Mouse (Mus musculus): ENCODE measurements at regions not wholly inside any gene's neighbourhood (a gene's known extent, or its start where the extent isn't known, plus 50 kb on each side); places are given as distances from the start of the nearest gene placed in this dataset.

GRCm38 (mm10) chrX:11905231-11905630 is 254.9 kb downstream of the Bcor start:
- H3K4me1 ChIP-seq: no peaks in the 10 kb centered on the region
- WGBS: 66% methylated on average over 5 of the region's 5 CpGs
- no peak overlapping the region for H3K4me2 ChIP-seq (replicated peaks)
- H3K27ac ChIP-seq (replicated peaks): no peak overlapping the region
- no peak for ATAC-seq (ENCODE audit: low FRiP score, low read depth)
- H3K27me3 ChIP-seq: peaks cover 28% of the 10 kb centered on the region
- H3K36me3 ChIP-seq: no peaks in the 10 kb centered on the region
- H3K4me3 ChIP-seq: no peak overlapping the region
- H3K9ac ChIP-seq (replicated peaks): no peak overlapping the region
- no peaks in the 10 kb centered on the region for H3K9me3 ChIP-seq

DNA sequence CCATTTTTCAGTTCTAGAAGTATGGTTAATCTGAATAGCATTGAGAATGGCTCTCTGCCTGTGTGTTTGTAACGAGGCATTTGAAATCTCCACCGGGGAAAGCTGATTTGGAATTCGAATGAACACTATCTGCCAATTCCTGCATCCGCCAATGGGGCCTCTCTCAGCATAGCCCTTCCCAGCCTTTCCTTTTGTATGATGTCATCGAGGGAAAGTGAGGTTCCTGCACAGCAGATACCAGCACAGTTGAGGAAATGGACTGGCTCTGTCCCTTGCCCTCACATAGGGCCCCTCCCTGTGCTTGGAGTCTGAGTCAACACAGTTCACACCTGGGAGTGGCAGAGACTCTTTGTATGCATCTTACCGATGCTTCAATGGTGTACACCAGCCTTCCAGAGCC is 253.0 kb downstream of the Bcor start:
- Histone ChIP-seq H3K27me3 (peaks cover 18% of the 10 kb centered on the region), H3K27ac (replicated peaks) (no peak overlapping the region), H3K36me3 (no peaks in the 10 kb centered on the region), H3K9me3 (no peaks in the 10 kb centered on the region), H3K4me3 (no peak overlapping the region), H3K4me2 (replicated peaks) (no peak overlapping the region), H3K4me1 (no peaks in the 10 kb centered on the region), H3K9ac (replicated peaks) (no peak overlapping the region)
- WGBS: 61% methylated on average over 6 of the region's 6 CpGs
- no peak for ATAC-seq (ENCODE audit: low FRiP score, low read depth)

- ATAC-seq (ENCODE audit: low FRiP score, low read depth): no peak
- Histone ChIP-seq H3K36me3 (no peaks in the 10 kb centered on the region), H3K9me3 (no peaks in the 10 kb centered on the region), H3K4me1 (no peaks in the 10 kb centered on the region), H3K9ac (replicated peaks) (no peak overlapping the region), H3K4me3 (no peak overlapping the region), H3K27me3 (peaks cover 21% of the 10 kb centered on the region), H3K27ac (replicated peaks) (no peak overlapping the region), H3K4me2 (replicated peaks) (no peak overlapping the region)
- WGBS: 60% methylated on average over 10 of the region's 10 CpGs
These were observed 244.2 kb downstream of the Bcor start for GRCm38 (mm10) chrX:11915984-11916383.

DNA sequence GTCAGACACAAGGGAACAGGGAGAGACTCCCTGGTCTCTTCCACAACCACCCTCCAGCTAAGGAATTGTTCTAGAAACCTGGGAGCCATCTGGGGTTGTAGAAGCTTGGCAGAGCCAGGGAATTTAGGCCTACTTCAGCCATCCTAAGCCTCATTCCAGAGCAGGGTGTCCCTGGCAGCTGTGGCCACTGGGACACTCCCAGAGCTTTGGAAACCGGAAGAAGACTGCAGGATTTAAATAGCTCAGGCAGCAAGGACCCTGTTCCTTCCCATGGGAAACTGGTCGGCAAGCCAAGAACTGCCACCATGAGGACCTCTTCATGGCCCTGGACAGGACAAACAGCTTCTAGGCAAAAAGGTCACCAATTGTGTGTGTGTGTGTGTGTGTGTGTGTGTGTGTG is 239.9 kb downstream of the Bcor start:
- H3K9ac ChIP-seq (replicated peaks): no peak overlapping the region
- no peak overlapping the region for H3K4me3 ChIP-seq
- H3K4me1 ChIP-seq: no peaks in the 10 kb centered on the region
- no peak for ATAC-seq (ENCODE audit: low FRiP score, low read depth)
- H3K27ac ChIP-seq (replicated peaks): no peak overlapping the region
- H3K9me3 ChIP-seq: no peaks in the 10 kb centered on the region
- H3K36me3 ChIP-seq: no peaks in the 10 kb centered on the region
- 70% methylated on average over 2 of the region's 2 CpGs for WGBS
- H3K4me2 ChIP-seq (replicated peaks): no peak overlapping the region
- H3K27me3 ChIP-seq: peaks cover 30% of the 10 kb centered on the region

- Histone ChIP-seq H3K9ac (replicated peaks) (no peak overlapping the region), H3K4me2 (replicated peaks) (no peak overlapping the region), H3K4me3 (no peak overlapping the region), H3K9me3 (no peaks in the 10 kb centered on the region), H3K27ac (replicated peaks) (no peak overlapping the region), H3K4me1 (no peaks in the 10 kb centered on the region), H3K27me3 (peaks cover 21% of the 10 kb centered on the region; the same call in 1 of the 2 replicates), H3K36me3 (no peaks in the 10 kb centered on the region)
- ATAC-seq (ENCODE audit: low FRiP score, low read depth): no peak
- 87% methylated on average over 3 of the region's 3 CpGs for WGBS
These were observed 235.4 kb downstream of the Bcor start for GRCm38 (mm10) chrX:11924639-11925302.

- ATAC-seq (ENCODE audit: low FRiP score, low read depth): no peak
- peaks cover 26% of the 10 kb centered on the region; the same call in 1 of the 2 replicates for H3K27me3 ChIP-seq
- no peak overlapping the region for H3K27ac ChIP-seq (replicated peaks)
- no peak overlapping the region for H3K4me3 ChIP-seq
- no peak overlapping the region for H3K4me2 ChIP-seq (replicated peaks)
- H3K4me1 ChIP-seq: no peaks in the 10 kb centered on the region
- H3K9ac ChIP-seq (replicated peaks): no peak overlapping the region
- H3K36me3 ChIP-seq: no peaks in the 10 kb centered on the region
- 32% methylated on average over 10 of the region's 10 CpGs for WGBS
- no peaks in the 10 kb centered on the region for H3K9me3 ChIP-seq
These were observed 233.2 kb downstream of the Bcor start for GRCm38 (mm10) chrX:11926868-11927535.

GRCm38 (mm10) chrX:11929448-11929847 is 230.7 kb downstream of the Bcor start:
- Histone ChIP-seq H3K9me3 (no peaks in the 10 kb centered on the region), H3K4me3 (no peak overlapping the region), H3K27ac (replicated peaks) (no peak overlapping the region), H3K4me1 (no peaks in the 10 kb centered on the region), H3K9ac (replicated peaks) (no peak overlapping the region), H3K4me2 (replicated peaks) (no peak overlapping the region), H3K27me3 (peaks cover 19% of the 10 kb centered on the region; the same call in 1 of the 2 replicates), H3K36me3 (no peaks in the 10 kb centered on the region)
- no peak for ATAC-seq (ENCODE audit: low FRiP score, low read depth)
- 58% methylated on average over 6 of the region's 6 CpGs for WGBS

- Histone ChIP-seq H3K4me3 (no peak overlapping the region), H3K9ac (replicated peaks) (no peak overlapping the region), H3K27me3 (peaks cover 23% of the 10 kb centered on the region), H3K27ac (replicated peaks) (no peak overlapping the region), H3K4me1 (no peaks in the 10 kb centered on the region), H3K36me3 (no peaks in the 10 kb centered on the region), H3K9me3 (no peaks in the 10 kb centered on the region), H3K4me2 (replicated peaks) (no peak overlapping the region)
- 69% methylated on average over 9 of the region's 9 CpGs for WGBS
- ATAC-seq (ENCODE audit: low FRiP score, low read depth): no peak
These were observed 228.7 kb downstream of the Bcor start for GRCm38 (mm10) chrX:11931432-11931831.

GRCm38 (mm10) chrX:11935337-11935736 is 224.8 kb downstream of the Bcor start:
- Histone ChIP-seq H3K9me3 (no peaks in the 10 kb centered on the region), H3K4me3 (no peak overlapping the region), H3K4me1 (no peaks in the 10 kb centered on the region), H3K36me3 (no peaks in the 10 kb centered on the region), H3K9ac (replicated peaks) (no peak overlapping the region), H3K27ac (replicated peaks) (no peak overlapping the region), H3K4me2 (replicated peaks) (no peak overlapping the region), H3K27me3 (peaks cover 16% of the 10 kb centered on the region; the same call in 1 of the 2 replicates)
- WGBS: 71% methylated on average over 5 of the region's 5 CpGs
- no peak for ATAC-seq (ENCODE audit: low FRiP score, low read depth)

DNA sequence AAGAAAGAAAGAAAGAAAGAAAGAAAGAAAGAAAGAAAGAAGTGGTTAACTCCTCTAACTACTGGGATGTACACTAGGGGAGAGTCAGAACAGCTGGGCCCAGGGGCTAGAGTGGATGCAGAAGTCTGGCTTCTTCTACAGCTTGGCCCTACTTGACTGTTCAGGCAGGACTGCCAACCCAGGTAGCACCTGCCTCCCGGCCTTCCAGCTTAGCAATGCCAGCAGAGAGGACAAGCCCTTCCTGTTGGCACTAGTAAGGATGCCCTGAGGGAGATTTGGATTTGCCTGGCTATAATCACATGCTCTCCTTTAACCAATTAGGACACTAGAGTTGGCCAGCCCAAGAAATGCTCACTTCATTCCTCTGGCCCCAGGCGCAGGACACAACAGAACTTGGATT is 219.9 kb downstream of the Bcor start:
- WGBS: 86% methylated on average over 2 of the region's 2 CpGs
- H3K4me1 ChIP-seq: peaks cover 10% of the 10 kb centered on the region; the same call in 1 of the 2 replicates
- H3K9me3 ChIP-seq: no peaks in the 10 kb centered on the region
- ATAC-seq (ENCODE audit: low FRiP score, low read depth): no peak
- H3K4me3 ChIP-seq: no peak overlapping the region
- H3K9ac ChIP-seq (replicated peaks): no peak overlapping the region
- no peaks in the 10 kb centered on the region for H3K36me3 ChIP-seq
- no peak overlapping the region for H3K27ac ChIP-seq (replicated peaks)
- peaks cover 29% of the 10 kb centered on the region for H3K27me3 ChIP-seq
- H3K4me2 ChIP-seq (replicated peaks): no peak overlapping the region

GRCm38 (mm10) chrX:11943367-11943766 is 216.8 kb downstream of the Bcor start:
- peaks cover 37% of the 10 kb centered on the region for H3K27me3 ChIP-seq
- no peaks in the 10 kb centered on the region for H3K36me3 ChIP-seq
- peaks cover 12% of the 10 kb centered on the region; the same call in 1 of the 2 replicates for H3K4me1 ChIP-seq
- no peak overlapping the region for H3K9ac ChIP-seq (replicated peaks)
- H3K4me2 ChIP-seq (replicated peaks): no peak overlapping the region
- no peak for ATAC-seq (ENCODE audit: low FRiP score, low read depth)
- no peak overlapping the region for H3K4me3 ChIP-seq
- 73% methylated on average over 10 of the region's 10 CpGs for WGBS
- H3K27ac ChIP-seq (replicated peaks): no peak overlapping the region
- H3K9me3 ChIP-seq: no peaks in the 10 kb centered on the region

GRCm38 (mm10) chrX:11944574-11944973 is 215.6 kb downstream of the Bcor start:
- Histone ChIP-seq H3K27me3 (peaks cover 37% of the 10 kb centered on the region), H3K36me3 (no peaks in the 10 kb centered on the region), H3K9ac (replicated peaks) (no peak overlapping the region), H3K9me3 (no peaks in the 10 kb centered on the region), H3K4me1 (peaks cover 12% of the 10 kb centered on the region; the same call in 1 of the 2 replicates), H3K27ac (replicated peaks) (no peak overlapping the region), H3K4me3 (no peak overlapping the region), H3K4me2 (replicated peaks) (no peak overlapping the region)
- 42% methylated on average over 6 of the region's 6 CpGs for WGBS
- no peak for ATAC-seq (ENCODE audit: low FRiP score, low read depth)

All from midbrain, embryonic 12.5 days (tissue).